Mouse (Mus musculus) cerebellum, postnatal 25 days (tissue): ENCODE measurements around the gene Noc3l.

Source experiments
- DNase-seq, 2 experiments: peaks; one replicate each; pipeline ENCODE4 v3.0.0; 2021; ENCODE audit warnings: mixed read lengths in 2 of 2

Gene Noc3l

DNA sequence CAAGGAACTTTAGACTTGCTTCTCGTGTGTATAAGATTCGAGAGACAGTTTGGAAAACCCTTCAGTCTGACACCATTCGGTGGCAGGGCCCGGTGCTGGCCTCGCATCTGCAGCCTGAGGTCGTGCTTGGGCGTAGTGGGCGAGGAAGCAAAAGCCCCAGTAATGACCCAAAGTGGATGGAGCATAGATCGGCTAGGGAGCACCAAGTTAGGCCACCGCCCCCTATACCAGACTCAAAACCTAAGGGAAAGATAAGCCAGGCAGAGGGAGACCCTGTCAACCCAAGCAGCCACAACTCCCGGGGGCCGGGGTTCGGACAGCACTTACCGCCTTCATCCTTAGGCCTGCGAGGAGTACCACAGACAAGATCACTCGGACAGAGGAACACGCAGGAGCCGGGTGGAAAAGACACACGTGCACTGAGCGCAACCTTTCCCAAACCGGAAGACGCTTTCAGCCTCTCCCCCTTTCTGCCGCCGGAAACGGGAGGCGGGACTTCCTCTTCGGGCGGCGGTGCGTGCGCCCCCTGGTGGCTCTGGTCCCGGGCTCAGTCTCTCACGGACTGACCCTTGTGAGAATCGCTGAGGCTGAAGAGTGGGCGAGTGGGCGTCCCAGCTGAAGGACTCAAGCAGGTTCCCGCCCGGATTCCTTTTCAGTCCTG, at the start of gene Noc3l:
Noc3l (minus strand) TSS at position 472 of the 661 bp plus-strand sequence.
- peak; percentile 96 to 97 for DNase-seq

DNA sequence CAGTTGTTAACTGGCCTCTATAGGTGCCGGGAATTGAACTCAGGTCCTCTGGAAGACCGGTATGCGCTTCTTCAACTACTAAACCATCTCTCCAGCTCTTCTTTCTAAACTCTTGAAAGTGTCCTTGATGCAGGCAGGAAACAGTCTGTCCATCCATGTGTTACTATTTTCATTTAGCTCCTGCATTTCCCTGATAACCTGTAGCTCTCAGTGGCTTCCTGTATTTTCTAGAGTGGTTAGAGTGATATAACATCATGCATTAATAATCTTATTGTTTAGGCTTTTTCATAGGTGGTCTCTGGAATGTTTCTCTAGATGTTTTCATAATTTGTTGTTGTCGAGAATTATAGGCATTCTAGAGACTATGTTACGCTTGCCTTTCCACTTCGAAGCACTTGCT, 43.5 kb upstream of the Noc3l start:
- DNase-seq = no peak

DNA sequence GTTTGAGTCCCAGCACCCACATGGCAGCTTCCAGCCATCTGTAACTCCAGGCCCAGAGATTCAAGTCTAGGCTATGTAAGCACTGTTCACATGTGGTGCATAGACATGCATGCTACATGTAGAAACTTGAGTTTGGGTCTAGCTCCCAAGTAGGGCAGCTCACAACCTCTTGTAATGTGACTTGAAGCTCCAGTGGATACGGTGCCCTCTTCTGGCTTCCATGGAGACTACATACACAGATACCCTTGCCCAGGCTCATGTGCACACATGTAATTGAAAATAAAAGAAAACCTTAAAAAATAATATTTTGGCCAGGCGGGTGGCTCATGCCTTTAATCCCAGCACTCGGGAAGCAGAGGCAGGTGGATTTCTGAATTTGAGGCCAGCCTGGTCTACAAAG, 39.2 kb upstream of the Noc3l start:
- DNase-seq = no peak

DNA sequence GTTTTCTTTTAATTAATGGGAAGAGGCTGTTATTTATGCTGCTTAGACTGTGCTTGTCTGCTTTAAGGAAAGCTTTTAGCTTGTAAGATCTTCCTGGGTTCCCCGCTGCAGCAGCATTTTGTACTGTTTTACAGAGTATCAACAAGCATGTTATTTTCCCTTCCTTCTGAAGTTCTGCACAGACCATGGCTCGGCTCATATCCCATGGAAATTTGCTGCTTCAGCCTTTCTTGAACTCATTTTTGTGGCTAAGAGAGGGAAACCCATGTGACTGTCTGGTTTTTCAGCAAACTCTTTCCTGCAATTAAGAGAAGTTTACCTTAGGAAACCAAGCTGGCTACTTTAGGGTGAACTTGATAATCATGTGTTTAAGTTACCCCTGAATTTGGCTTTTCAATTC, 27.3 kb upstream of the Noc3l start:
- DNase-seq = no peak

DNA sequence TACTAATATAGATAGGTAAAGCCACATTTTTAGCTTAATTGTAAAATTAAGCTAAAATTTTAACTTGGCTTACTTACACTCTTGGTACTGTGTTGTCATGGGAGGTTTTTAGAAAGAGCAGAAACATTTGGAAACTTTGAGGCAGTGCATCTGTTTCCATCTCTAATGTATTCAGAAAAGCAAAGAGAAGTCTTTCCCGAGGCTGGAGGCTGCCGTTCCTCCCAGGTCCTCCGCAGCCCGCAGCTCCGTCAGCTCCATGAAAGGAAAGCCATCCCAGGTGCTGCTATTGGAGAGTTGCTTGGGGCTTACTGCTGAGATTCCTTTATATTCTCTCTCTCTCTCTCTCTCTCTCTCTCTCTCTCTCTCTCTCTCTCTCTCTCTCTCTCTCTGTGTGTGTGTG, 25.8 kb upstream of the Noc3l start:
- DNase-seq = no peak

DNA sequence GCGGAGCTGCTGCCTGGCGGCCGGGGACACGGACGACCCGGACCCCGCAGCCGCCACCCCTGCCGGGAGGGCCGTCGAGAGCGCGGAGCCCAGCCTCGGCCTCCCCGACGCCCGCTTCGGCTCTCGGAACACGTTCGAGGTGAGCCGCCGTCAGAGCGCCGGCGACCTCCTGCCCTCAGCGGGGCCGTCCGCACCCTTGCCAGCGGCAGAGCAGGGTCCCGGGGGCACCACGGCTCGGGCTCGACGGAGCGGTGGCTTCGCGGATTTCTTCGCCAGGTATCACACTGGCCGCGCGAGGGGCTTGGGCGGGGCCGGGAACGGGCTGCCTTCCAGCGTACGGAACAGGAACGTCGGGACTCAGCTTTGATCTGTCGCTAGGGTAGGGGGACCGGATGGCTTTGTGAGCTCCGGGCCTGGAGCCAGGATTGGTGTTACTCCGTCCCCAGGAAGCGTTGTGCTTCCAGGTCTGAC, 18.2 kb upstream of the Noc3l start:
- DNase-seq = peak in 1 of 2 experiments; percentile 71

DNA sequence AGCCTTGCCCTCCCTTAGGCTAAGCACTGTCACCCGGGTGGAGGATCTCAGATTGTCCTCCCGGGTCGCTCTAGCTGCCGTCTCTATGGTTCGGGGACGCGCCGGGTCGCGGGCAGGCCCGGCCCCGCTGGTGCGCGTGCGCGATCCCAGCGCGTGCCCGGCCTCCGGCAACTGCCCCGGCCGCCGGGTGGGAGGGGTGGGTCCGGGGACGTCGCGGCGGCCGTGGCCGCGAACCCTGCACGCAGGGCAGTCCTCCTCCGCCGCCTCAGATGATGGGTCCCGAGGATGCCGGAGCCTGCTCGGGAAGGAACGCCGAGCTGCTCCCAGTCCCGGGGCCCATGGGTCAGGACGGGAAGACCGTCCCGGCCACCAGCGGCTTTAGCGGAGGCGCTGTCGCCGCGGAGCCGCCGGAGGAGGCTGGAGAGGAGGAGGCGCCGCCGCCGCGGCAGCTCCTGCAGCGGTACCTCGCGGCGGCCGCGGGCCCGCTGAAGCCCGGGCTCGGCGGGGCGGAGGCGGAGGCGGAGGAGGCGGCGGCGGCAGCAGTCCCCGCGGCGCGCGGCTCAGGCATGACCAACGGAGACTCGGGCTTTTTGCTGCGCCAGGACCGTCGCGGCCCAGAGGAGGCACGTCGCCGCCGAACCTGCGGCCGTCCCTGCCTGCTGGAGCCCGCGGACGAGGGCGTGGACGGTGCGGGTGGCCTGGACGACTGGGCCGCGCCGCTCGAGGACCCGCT, 17.6 kb upstream of the Noc3l start, which contains the start of gene Tbc1d12:
Tbc1d12 (plus strand) TSS at position 142 of the 733 bp plus-strand sequence.
- peak; percentile 93 to 97 for DNase-seq

DNA sequence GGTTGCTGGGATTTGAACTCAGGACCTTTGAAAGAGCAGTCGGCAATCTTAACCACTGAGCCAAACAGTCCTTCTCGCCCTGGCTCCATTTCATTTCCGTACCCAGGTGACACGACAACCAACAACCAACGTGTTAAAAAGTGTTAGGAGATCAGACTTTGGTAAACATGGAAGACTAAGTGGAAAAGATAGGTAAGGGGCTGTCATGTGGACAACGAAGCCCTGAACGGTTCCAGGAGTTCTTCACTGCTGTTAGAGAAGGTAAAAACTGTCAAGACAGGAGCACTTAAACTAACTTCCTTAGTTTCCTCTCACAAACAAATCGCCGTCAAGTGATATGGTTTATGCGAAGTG, 17.0 kb upstream of the Noc3l start:
- DNase-seq = no peak

DNA sequence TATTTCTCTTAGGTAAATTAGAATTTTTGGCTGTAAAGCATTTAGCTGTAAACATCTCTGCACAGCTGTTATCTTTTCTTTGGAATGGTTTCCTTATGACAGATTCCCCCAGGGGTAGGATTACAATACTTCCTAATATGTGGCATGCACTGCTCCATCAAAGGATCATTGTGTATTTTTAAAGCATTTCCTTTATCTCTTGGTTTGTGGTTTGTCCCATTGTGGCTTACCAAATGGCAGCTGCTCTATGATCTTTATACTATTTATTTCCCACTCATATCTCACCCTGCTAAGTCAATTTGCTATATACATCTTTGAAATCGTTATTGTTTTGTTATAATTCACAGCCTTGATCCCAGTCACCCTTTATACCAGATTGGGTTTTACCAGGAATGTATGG, 14.2 kb upstream of the Noc3l start:
- DNase-seq = no peak

DNA sequence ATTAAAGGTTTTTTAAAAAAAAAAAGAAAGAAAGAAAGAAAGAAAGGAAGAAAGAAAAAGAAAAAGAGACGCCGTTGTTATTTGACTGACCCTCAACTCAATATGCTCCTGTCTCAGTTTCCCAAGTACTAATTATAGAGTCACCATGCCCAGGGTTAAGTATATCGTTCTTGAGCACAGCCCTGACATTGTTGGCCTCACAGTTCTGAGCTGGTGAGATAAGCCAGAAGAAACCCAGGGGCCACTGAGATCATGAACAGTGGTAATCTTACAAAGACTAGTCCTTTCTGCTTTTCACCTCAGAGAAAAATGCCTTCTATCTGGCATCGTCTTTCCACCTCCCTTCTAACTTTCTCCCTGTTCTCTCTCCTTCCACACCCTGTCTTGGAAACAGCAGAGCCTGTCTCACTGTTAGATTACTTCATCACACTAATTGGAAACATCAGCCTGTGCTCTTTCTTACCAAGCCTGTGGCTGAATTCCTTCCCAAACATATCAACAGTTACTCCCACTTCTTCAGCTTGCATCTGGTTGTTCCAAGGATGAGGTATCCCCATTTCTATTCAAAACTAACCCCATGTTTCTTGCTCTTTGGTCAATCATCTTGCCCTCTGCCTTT, 1.3 kb upstream of the Noc3l start:
- no peak for DNase-seq

DNA sequence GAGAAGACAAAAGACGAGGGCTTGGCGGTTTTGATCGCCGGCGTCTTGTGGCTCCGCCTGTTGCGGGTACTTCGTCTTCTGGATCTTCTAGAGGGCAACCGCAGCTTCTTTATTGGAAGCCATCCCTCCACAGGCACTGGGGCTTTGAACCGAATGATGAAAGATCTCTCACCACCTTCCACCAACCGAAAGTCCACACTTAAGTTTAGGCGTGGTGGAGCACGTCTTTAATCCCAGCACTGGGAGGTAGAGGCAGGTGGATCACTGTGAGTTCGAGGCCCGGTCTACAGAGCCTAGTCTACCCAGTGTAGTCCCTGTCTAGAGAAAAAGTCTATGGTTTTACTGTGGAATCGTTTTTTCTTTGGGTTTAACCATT, 378 bp upstream of the Noc3l start:
- no peak for DNase-seq

DNA sequence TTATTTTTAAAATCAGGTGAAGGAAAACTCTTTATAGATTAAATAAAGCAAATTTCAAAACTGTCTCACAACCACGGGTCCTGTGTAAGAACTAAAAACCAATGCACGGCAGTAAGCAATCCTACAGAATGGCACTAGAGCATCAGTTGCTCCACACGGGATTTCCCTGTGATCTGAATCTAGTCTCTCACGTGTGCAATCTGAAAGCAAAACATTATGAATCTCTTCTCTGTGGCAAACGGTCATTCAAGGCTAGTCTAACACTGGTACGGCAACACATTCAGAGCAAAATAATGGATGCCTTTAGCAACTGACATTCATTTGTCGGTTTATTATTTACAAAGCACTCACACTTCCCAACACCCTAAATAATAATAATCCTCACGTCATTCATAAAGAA, 846 bp downstream of the Noc3l start:
- DNase-seq = no peak

DNA sequence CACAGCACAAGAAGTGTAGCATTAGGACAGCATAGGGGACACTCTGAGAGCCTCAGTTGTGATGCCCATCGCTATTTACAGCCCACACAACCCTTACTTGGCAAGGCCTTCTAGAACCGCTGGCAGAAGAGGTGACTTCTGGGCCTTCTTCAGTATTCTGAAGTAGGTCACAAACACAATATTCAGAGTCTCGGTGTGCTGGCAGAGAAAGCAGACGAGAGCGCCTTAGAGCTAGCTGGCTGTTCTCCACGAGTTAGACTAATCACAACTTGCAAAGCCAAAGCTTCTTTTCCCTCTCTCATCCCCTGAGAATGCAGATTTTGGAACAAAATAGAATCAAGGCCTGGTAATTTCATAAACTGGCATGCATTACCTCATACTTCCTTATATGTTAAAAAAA, 20.2 kb downstream of the Noc3l start:
- no peak for DNase-seq

DNA sequence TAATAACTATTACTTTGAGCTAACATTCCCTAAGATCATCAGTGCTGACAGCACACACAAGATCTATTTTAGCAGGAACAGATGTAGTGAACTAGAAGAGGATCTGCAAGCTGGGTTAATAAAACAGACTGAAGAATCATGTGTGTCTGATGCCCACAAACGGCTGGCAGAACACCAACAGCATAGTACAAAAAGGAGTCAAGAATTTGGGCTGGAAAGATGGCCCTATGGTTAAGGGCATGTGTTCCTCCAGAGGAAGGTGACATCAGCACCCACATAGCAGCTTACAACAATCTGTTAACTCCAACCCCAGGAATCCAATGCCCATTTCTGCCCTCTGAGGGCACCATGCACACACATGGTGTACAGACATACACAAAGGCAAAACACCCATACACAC, 20.7 kb downstream of the Noc3l start:
- no peak for DNase-seq

DNA sequence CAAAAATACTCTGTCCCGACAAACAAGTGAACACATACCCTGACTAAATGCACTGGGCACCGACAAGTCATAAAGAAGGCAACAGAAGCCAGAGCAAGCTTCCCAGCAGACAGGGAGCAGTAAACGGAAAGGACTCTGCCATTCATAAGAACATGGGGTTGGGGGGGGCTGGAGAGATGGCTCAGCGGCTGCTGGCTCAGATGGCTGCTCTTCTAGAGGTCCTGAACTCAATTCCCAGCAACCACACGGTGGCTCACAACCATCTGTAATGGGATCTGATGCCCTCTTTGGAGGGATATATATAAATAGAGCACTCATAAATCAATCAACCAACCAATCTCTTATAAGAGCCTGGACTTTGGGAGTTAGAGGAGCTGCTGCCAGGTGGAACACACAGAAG, 22.5 kb downstream of the Noc3l start:
- no peak for DNase-seq

DNA sequence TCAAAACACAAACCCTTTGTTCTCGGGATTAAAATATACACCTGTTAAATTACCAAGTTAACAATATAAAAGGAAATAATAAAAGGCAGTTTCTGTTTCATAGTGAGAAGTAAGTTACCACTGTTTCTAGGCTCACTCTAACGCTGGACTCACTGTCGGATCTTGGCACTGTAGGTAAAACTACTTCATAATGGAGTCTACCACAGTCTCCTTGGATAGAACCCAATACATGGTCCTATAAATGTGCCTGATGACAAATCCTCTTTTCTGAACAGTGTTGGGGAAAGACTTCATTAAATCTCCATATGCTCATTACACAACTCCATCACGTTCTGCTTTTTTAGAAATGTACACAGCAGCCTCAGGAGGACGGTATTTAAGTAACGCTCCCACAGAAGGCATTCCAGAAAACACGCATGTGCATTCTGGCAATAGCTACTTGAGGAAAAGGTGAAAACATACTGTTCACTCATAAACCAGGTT, 25.4 kb downstream of the Noc3l start:
- no peak for DNase-seq

DNA sequence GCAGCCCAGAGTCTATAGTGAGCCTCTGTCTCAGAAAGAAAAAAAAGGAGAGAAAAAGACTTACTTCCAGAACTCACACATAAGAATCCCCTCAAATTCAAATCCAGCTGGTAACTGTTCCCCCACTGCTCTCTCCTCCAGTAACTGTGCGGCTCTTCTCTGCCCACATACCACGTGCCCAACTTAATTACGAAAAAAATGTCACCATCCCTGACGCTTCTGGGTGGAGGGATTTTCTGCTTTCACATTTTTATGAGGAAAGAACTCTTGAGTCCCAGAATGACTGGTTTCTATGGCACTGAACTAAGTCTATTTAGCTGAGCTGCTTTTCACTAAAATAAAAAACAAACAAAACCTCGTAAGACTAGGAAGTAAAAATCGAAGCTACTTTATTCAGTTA, 31.3 kb downstream of the Noc3l start:
- DNase-seq = no peak

DNA sequence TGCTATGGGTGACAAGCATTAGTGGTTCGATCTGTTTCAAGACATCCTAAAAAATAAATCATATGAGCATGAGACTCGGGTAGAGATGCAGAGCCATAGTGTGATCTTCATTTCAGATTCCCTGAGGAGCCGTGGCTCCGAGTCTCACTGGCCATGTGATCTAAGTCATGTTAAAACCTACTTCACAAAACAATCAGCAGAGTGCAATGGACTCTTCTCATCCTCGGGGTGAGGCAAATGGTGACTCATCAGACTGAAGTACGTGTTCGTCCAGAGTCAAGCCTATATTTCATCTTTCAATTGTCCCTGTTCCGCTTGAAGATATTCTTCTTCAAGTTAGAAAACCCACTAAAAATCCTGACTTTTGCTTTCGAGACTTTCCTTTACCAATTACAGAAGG, 35.5 kb downstream of the Noc3l start:
- no peak for DNase-seq

DNA sequence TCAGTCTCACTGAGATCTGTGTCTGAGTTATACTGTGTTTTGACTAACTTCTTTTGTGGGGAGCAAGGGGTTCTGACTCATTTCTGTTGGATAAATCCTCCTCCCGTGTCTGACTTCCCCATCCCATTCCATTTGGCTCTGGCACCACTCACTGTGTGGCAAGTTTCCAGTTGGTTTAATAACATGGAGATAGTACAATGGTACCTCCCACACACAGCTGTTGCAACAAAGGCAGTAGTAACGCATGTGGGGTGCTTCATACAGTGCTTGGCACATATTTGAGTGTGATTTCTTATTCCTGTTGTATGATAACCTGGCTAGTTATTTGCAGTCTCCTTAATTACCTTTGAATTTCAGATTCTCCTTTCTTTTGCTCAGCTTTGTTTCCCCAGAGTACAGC, 40.2 kb downstream of the Noc3l start:
- DNase-seq = no peak

DNA sequence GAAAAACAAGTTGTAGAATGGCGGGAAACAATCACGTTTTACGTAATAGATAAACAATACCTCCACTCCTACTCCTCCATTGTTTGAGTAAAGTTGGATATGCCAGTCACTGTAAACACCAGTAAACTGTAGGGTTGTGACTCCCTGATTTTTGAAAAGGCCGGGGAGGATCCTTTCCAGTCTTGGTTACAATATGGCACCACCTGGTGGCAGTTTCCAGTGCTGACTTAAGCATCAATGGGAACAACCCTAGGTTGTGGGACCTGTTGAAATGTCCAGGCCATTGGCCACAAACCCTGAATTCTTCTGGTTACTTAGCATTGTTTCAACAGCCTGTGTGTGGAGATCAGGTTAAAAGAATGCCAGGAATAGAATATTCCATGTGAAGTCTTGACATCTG, 43.5 kb downstream of the Noc3l start:
- peak; percentile 8 to 53 for DNase-seq

DNA sequence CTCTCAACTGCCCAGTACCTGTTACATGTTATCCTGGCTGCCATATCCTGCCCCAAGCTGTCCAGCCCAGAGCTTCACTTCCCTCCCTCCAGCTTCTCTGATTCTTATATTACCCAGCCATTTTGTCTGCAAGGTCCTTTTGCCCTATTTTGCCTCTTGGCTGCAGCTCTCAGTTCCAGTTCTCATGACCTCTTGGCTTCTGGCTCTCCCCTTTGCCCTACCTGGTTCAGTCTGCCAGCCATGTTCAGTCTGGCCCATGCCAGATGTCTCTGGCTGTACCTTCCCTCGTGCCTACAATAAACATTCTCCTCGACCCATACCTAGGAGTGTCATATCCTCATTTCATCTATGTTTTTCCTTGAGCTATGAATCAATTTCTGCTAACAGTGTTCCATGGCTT, 52.7 kb downstream of the Noc3l start:
- no peak for DNase-seq

DNA sequence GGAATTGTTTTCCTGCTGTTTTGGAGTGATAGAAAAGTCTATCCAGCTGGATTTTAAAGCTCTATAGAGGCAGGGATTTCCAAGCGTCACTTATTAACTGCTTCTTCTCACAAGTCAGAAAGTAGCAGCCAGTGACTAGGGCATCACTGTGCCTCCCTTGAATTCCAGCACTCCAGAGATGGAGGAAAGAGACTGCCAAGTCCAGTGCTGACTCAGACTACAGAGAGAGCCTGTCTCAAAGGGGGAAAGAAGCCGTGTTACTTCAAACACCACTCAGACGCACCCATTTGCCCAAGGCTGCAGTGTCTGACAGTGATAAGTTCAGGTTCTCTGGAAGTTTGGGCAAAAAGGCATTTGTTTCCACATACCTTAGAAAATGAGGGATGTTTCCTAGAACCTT, 58.6 kb downstream of the Noc3l start:
- no peak for DNase-seq

DNA sequence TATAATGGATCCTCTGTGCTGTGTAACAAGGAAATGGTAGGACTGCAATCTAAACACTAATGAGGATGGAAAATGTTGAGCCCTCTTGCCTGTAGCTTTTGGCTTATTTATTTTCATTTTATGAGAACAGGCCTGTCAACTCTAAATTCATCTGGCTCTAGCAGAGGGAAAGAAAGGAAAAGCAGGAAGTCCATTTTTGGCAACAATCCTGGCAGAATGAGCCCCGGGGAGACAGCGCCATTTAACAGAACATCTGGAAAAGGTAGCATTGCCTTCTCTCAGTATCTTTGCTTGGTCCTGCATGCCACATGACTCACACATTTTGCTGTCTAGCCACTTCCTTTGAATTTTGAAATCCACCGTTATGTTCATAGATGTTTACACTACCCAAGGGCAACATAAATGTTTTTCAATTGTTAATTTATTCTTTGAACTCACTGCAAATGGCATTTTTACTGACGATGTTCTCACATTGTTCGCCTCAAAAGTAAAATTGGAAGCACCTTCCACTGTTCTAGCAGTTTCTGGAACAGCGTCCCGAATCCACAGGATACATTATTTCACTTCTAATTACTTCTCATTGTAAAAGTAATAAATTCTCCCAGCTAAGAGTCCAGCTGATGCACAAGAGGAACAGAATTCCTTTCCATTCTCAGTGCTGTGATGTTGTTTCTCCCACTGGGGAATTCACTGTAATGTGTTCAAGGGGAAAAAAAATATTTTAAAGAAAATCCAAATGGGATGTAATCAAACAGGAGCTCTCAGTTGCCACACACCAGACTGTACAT, 60.2 kb downstream of the Noc3l start:
- no peak for DNase-seq
